Mouse (Mus musculus): ENCODE measurements around the gene Arhgap22. TPM values are rescaled to one million over a fixed set of nuclear protein-coding genes. Genes with fewer than 3 reads are reported as not detected.

Arhgap22 gene
- polyA plus RNA-seq, 1 experiment from 2014 or later = 5.3 TPM

DNA sequence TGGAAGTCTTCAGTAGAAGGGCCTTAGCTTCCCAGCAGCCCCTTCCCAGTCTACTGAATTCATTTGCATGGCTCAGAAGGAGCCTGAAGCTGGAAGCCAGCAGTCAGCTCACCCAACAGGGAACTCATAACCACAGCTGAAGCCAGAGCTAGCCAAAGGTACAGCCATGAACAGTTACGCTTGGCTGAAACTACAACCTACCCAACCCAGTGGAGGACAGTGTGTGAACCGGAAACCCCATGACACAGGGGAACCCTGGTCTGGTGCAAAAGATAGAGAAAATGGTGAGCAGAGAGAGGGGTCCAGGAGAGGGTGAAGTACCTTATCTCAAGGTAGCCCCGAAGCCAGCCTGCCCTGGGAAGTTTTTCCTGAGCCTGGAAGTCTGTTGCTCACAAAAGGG lies 17.5 kb downstream of the Arhgap22 start:
- Histone ChIP-seq H3K36me3 (ENCODE audit: control insufficient read depth, insufficient read depth, low read length) (no peaks in the 10 kb centered on the region), H3K4me1 (replicated peaks; ENCODE audit: control insufficient read depth, insufficient read depth, low read length) (no peaks in the 10 kb centered on the region), H3K9ac (ENCODE audit: low read length) (no peak overlapping the region), H3K4me3 (ENCODE audit: low read depth, low read length) (no peak overlapping the region), H3K9me3 (ENCODE audit: control insufficient read depth, low read length) (no peaks in the 10 kb centered on the region), H3K27me3 (replicated peaks; ENCODE audit: control insufficient read depth, insufficient read depth, low read length) (no peaks in the 10 kb centered on the region), H3K4me2 (ENCODE audit: low read length) (no peak overlapping the region), H3K27ac (ENCODE audit: low read depth) (no peak overlapping the region)
- DNase-seq (ENCODE audit: low spot score) = no peak
- ATAC-seq (replicated peaks; ENCODE audit: low FRiP score, low TSS enrichment, low read depth) = no peak
- WGBS = 82% methylated on average over 3 of the region's 3 CpGs

DNA sequence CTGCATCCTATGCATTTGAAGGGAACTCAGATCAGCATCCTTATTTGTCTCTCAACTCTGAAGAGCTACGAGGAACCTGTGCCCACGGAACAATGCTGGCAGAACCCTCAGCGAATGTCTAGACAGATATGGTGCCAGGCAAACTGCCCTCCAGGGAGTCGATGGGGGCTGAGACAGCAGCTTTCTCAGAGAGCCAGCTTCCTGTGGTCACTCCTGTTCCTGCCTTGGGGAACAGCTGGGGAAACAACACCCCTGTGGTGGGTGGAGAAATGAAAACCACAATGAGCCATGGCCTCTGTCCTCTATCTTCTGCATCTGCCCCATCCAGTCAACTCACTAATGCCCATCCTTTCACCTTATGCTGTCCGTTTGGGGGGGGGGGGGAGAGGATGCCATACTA lies 18.2 kb downstream of the Arhgap22 start:
- no peak overlapping the region for H3K9ac ChIP-seq (ENCODE audit: low read length)
- no peak overlapping the region for H3K4me3 ChIP-seq (ENCODE audit: low read depth, low read length)
- H3K36me3 ChIP-seq (ENCODE audit: control insufficient read depth, insufficient read depth, low read length) = no peaks in the 10 kb centered on the region
- H3K4me1 ChIP-seq (replicated peaks; ENCODE audit: control insufficient read depth, insufficient read depth, low read length) = no peaks in the 10 kb centered on the region
- 76% methylated on average over 4 of the region's 5 CpGs for WGBS
- ATAC-seq (replicated peaks; ENCODE audit: low FRiP score, low TSS enrichment, low read depth) (no peak), DNase-seq (ENCODE audit: low spot score) (no peak)
- no peak overlapping the region for H3K27ac ChIP-seq (ENCODE audit: low read depth)
- no peaks in the 10 kb centered on the region for H3K9me3 ChIP-seq (ENCODE audit: control insufficient read depth, low read length)
- H3K27me3 ChIP-seq (replicated peaks; ENCODE audit: control insufficient read depth, insufficient read depth, low read length) = no peaks in the 10 kb centered on the region
- no peak overlapping the region for H3K4me2 ChIP-seq (ENCODE audit: low read length)

DNA sequence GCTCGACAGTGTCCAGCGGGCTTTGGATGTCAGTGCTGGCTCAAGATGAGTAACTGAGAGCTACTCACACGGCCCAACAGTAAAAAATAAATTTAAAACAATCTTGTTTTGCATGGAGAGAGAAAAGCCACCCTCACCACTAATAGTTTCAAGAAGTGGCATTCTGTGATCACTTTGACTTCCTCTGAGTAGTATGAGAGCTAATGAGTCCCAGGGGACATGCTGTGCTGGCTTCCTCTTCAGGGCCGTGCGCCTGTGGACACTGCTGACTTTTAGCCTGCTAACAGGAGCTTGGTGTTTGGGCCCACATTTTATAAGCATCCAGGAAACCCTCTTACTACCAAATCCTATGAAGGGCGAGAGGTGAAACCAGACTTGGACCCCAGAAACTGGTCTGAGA lies 21.8 kb downstream of the Arhgap22 start:
- H3K4me1 ChIP-seq (replicated peaks; ENCODE audit: control insufficient read depth, insufficient read depth, low read length) = no peaks in the 10 kb centered on the region
- no peaks in the 10 kb centered on the region for H3K36me3 ChIP-seq (ENCODE audit: control insufficient read depth, insufficient read depth, low read length)
- no peak overlapping the region for H3K9ac ChIP-seq (ENCODE audit: low read length)
- no peak for DNase-seq (ENCODE audit: low spot score)
- WGBS = 76% methylated on average over 6 of the region's 6 CpGs
- no peak overlapping the region for H3K4me3 ChIP-seq (ENCODE audit: low read depth, low read length)
- no peak overlapping the region for H3K4me2 ChIP-seq (ENCODE audit: low read length)
- no peak for ATAC-seq (replicated peaks; ENCODE audit: low FRiP score, low TSS enrichment, low read depth)
- no peaks in the 10 kb centered on the region for H3K9me3 ChIP-seq (ENCODE audit: control insufficient read depth, low read length)
- H3K27ac ChIP-seq (ENCODE audit: low read depth) = no peak overlapping the region
- no peaks in the 10 kb centered on the region for H3K27me3 ChIP-seq (replicated peaks; ENCODE audit: control insufficient read depth, insufficient read depth, low read length)

DNA sequence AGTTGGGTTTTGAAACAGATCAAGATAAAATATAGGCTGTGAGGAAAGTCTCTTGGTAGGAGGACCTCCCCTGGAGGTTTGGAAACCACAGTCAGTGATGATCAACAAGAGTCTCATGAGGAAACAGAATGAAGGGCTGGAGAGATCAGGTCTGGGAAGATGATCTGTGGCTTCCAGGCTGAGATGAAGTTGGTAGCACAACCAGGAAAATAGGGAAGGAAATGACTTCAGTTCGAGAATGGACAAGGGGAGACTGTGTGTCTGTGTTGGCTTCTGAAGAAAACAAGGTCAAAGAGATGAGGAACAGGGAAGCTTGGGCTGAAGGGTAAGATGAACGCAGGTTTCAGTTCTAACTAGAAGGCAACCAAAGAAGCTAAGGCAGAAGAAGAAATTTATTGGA lies 26.6 kb downstream of the Arhgap22 start:
- ATAC-seq (replicated peaks; ENCODE audit: low FRiP score, low TSS enrichment, low read depth) = no peak
- Histone ChIP-seq H3K4me1 (replicated peaks; ENCODE audit: control insufficient read depth, insufficient read depth, low read length) (no peaks in the 10 kb centered on the region), H3K27me3 (replicated peaks; ENCODE audit: control insufficient read depth, insufficient read depth, low read length) (no peaks in the 10 kb centered on the region), H3K9ac (ENCODE audit: low read length) (no peak overlapping the region), H3K36me3 (ENCODE audit: control insufficient read depth, insufficient read depth, low read length) (no peaks in the 10 kb centered on the region), H3K4me2 (ENCODE audit: low read length) (no peak overlapping the region), H3K4me3 (ENCODE audit: low read depth, low read length) (no peak overlapping the region), H3K9me3 (ENCODE audit: control insufficient read depth, low read length) (no peaks in the 10 kb centered on the region), H3K27ac (ENCODE audit: low read depth) (no peak overlapping the region)
- DNase-seq (ENCODE audit: low spot score) = no peak
- 80% methylated on average over 2 of the region's 2 CpGs for WGBS

DNA sequence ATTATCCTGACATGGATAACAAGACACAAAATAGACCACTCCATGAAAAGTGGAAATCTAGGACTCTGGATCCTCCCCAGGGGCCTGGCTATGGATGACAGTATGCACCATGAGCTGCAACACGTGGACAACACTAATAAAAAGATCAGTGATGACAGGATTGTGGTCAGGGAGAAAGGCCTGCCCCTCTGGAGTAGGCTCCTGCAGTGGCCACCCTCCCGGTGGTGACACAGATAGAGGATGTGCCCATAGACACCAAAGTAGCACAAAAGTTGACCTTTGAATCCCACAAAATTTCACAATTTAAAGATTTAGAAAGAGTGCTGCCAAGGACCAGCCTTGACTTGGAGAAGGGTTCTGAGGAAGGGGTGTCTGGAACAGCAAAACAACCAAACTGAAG lies 29.4 kb downstream of the Arhgap22 start:
- no peaks in the 10 kb centered on the region for H3K4me1 ChIP-seq (replicated peaks; ENCODE audit: control insufficient read depth, insufficient read depth, low read length)
- H3K9me3 ChIP-seq (ENCODE audit: control insufficient read depth, low read length) = no peaks in the 10 kb centered on the region
- WGBS = 55% methylated on average over 2 of the region's 2 CpGs
- no peak overlapping the region for H3K4me3 ChIP-seq (ENCODE audit: low read depth, low read length)
- no peak overlapping the region for H3K4me2 ChIP-seq (ENCODE audit: low read length)
- DNase-seq (ENCODE audit: low spot score) = no peak
- ATAC-seq (replicated peaks; ENCODE audit: low FRiP score, low TSS enrichment, low read depth) = no peak
- no peak overlapping the region for H3K9ac ChIP-seq (ENCODE audit: low read length)
- H3K36me3 ChIP-seq (ENCODE audit: control insufficient read depth, insufficient read depth, low read length) = no peaks in the 10 kb centered on the region
- no peaks in the 10 kb centered on the region for H3K27me3 ChIP-seq (replicated peaks; ENCODE audit: control insufficient read depth, insufficient read depth, low read length)
- H3K27ac ChIP-seq (ENCODE audit: low read depth) = no peak overlapping the region

GRCm38 (mm10) chr14:33244519-33244918 lies 30.7 kb downstream of the Arhgap22 start:
- Histone ChIP-seq H3K4me2 (ENCODE audit: low read length) (no peak overlapping the region), H3K27ac (ENCODE audit: low read depth) (no peak overlapping the region), H3K27me3 (replicated peaks; ENCODE audit: control insufficient read depth, insufficient read depth, low read length) (no peaks in the 10 kb centered on the region), H3K9me3 (ENCODE audit: control insufficient read depth, low read length) (no peaks in the 10 kb centered on the region), H3K4me3 (ENCODE audit: low read depth, low read length) (no peak overlapping the region), H3K9ac (ENCODE audit: low read length) (no peak overlapping the region), H3K36me3 (ENCODE audit: control insufficient read depth, insufficient read depth, low read length) (no peaks in the 10 kb centered on the region), H3K4me1 (replicated peaks; ENCODE audit: control insufficient read depth, insufficient read depth, low read length) (no peaks in the 10 kb centered on the region)
- WGBS = 80% methylated on average over 3 of the region's 3 CpGs
- DNase-seq (ENCODE audit: low spot score) (no peak), ATAC-seq (replicated peaks; ENCODE audit: low FRiP score, low TSS enrichment, low read depth) (no peak)

DNA sequence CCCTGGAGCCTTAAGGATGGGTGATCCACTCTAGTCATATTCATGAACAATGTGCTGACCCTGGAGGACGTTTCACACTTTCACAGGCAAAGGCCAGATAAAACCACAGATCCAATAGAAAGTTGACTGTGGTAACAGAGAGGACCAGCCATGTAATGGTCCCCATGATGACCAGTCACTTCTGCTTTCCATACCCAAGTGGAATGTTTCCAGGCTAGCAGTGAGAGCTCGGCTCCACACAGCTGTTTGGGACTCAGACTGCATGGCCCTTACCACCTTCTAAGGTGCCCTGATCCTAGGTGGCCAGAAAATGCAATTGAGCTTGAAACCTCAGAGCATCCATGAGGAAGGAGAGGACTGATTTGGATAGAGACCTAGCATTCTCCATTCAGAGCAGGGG lies 31.1 kb downstream of the Arhgap22 start:
- H3K4me3 ChIP-seq (ENCODE audit: low read depth, low read length) = no peak overlapping the region
- no peak overlapping the region for H3K9ac ChIP-seq (ENCODE audit: low read length)
- no peak overlapping the region for H3K27ac ChIP-seq (ENCODE audit: low read depth)
- H3K4me2 ChIP-seq (ENCODE audit: low read length) = no peak overlapping the region
- 72% methylated on average over 2 of the region's 2 CpGs for WGBS
- ATAC-seq (replicated peaks; ENCODE audit: low FRiP score, low TSS enrichment, low read depth) (no peak), DNase-seq (ENCODE audit: low spot score) (no peak)
- no peaks in the 10 kb centered on the region for H3K36me3 ChIP-seq (ENCODE audit: control insufficient read depth, insufficient read depth, low read length)
- no peaks in the 10 kb centered on the region for H3K27me3 ChIP-seq (replicated peaks; ENCODE audit: control insufficient read depth, insufficient read depth, low read length)
- no peaks in the 10 kb centered on the region for H3K9me3 ChIP-seq (ENCODE audit: control insufficient read depth, low read length)
- H3K4me1 ChIP-seq (replicated peaks; ENCODE audit: control insufficient read depth, insufficient read depth, low read length) = no peaks in the 10 kb centered on the region

DNA sequence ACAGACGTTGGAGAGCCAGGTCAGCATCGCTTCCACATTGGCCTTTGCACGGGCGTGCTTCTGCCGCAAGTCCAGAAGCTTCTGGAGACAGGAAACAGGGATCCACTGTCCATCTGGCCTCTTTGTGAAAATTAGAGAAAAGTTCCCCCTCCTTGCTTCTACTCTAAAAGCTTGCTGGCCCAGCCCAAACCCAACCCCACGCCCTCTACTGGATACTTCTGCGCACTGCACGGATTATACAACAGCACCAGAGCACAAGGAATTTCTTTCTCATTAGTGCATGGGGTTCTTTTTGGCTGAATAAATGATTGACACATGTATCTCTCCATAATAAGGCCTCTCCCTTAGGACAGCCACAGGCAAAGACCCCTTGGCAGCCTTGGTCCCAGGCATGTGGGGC lies 32.6 kb downstream of the Arhgap22 start:
- DNase-seq (ENCODE audit: low spot score) = no peak
- H3K4me1 ChIP-seq (replicated peaks; ENCODE audit: control insufficient read depth, insufficient read depth, low read length) = 0 out of 2 replicates have a peak, but pooled peaks cover 8% of the 10 kb centered on the region
- no peaks in the 10 kb centered on the region for H3K9me3 ChIP-seq (ENCODE audit: control insufficient read depth, low read length)
- no peak overlapping the region for H3K4me2 ChIP-seq (ENCODE audit: low read length)
- no peaks in the 10 kb centered on the region for H3K36me3 ChIP-seq (ENCODE audit: control insufficient read depth, insufficient read depth, low read length)
- no peak overlapping the region for H3K4me3 ChIP-seq (ENCODE audit: low read depth, low read length)
- ATAC-seq (replicated peaks; ENCODE audit: low FRiP score, low TSS enrichment, low read depth) = no peak
- WGBS = 48% methylated on average over 8 of the region's 8 CpGs
- H3K27ac ChIP-seq (ENCODE audit: low read depth) = no peak overlapping the region
- no peak overlapping the region for H3K9ac ChIP-seq (ENCODE audit: low read length)
- H3K27me3 ChIP-seq (replicated peaks; ENCODE audit: control insufficient read depth, insufficient read depth, low read length) = no peaks in the 10 kb centered on the region

DNA sequence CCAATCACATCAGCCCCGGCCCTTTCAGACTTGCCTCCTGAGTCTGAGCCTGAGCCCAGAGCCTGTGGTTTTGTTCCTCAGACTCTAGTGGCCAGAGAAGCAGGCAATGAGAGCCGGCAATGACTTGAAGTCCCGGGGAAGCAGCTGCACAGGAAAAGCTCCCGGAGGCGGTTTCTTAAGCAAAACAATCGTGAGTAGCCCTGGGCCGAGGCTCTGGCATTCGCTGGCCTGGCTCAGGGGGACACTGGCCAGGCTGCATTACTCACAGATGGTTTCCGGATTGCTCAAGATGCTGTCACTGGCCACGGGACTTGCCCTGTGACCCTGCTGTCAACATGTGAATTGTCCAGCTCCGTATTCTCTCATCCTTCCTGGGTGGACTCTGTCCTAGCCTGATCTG lies 33.8 kb downstream of the Arhgap22 start:
- DNase-seq (ENCODE audit: low spot score) = no peak
- H3K4me1 ChIP-seq (replicated peaks; ENCODE audit: control insufficient read depth, insufficient read depth, low read length) = 0 out of 2 replicates have a peak, but pooled peaks cover 8% of the 10 kb centered on the region
- no peaks in the 10 kb centered on the region for H3K36me3 ChIP-seq (ENCODE audit: control insufficient read depth, insufficient read depth, low read length)
- no peak overlapping the region for H3K4me2 ChIP-seq (ENCODE audit: low read length)
- ATAC-seq (replicated peaks; ENCODE audit: low FRiP score, low TSS enrichment, low read depth) = no peak
- no peaks in the 10 kb centered on the region for H3K27me3 ChIP-seq (replicated peaks; ENCODE audit: control insufficient read depth, insufficient read depth, low read length)
- H3K9me3 ChIP-seq (ENCODE audit: control insufficient read depth, low read length) = no peaks in the 10 kb centered on the region
- no peak overlapping the region for H3K4me3 ChIP-seq (ENCODE audit: low read depth, low read length)
- WGBS = 18% methylated on average over 11 of the region's 11 CpGs
- no peak overlapping the region for H3K9ac ChIP-seq (ENCODE audit: low read length)
- H3K27ac ChIP-seq (ENCODE audit: low read depth) = no peak overlapping the region
